Mouse (Mus musculus) embryonic facial prominence, embryonic 11.5 days (tissue): Measurements from ENCODE around the gene Enc1. TPM values are rescaled to one million over a fixed set of nuclear protein-coding genes. Genes with fewer than 3 reads are reported as not detected.
A peak's percentile ranks its signal among the peaks of the same experiment; 100 is the strongest.

ENCODE experiments used
- ATAC-seq: fragments of 200-750 bp; cut with Nextera tagmentation; replicated peaks from 2 replicates; pipeline ENCODE4 v1.8.0; 2017; ENCODE audit warnings: low read depth; ENCODE audit not compliant: insufficient number of reproducible peaks, low FRiP score, low TSS enrichment
- DNase-seq: peaks from one replicate; pipeline ENCODE4 v3.0.0-alpha.2; 2015; ENCODE audit warnings: low spot score
- H3K27ac ChIP-seq: fragments of 300-500 bp; sonication (generic); replicated peaks from 2 replicates; pipeline ENCODE4 v1.5.1; 2014; ENCODE audit warnings: mild to moderate bottlenecking, low read depth, low read length, control low read depth
- H3K27me3 ChIP-seq: fragments of 300-500 bp; sonication (generic); 2 replicates; pipeline ENCODE4 v1.6.1; 2014; ENCODE audit warnings: mild to moderate bottlenecking, low read length, moderate library complexity, mixed read lengths; ENCODE audit not compliant: control insufficient read depth, insufficient read depth
- H3K36me3 ChIP-seq: fragments of 300-500 bp; sonication (generic); replicated peaks from 2 replicates; pipeline ENCODE4 v1.6.1; 2014; ENCODE audit warnings: low read depth, mild to moderate bottlenecking, low read length, moderate library complexity, mixed read lengths; ENCODE audit not compliant: control insufficient read depth, insufficient read depth
- H3K4me1 ChIP-seq: fragments of 300-500 bp; sonication (generic); 2 replicates; pipeline ENCODE4 v1.6.1; 2014; ENCODE audit warnings: low read length, mixed read lengths; ENCODE audit not compliant: control insufficient read depth, insufficient read depth
- H3K4me2 ChIP-seq: fragments of 300-500 bp; sonication (generic); 2 replicates; pipeline ENCODE4 v1.6.1; 2014; ENCODE audit warnings: low read depth, mild to moderate bottlenecking, control low read depth, low read length, moderate library complexity
- H3K4me3 ChIP-seq: fragments of 300-500 bp; sonication (generic); 2 replicates; pipeline ENCODE4 v1.5.1; 2014; ENCODE audit warnings: low read depth, low read length, control low read depth
- H3K9ac ChIP-seq: fragments of 300-500 bp; sonication (generic); replicated peaks from 2 replicates; pipeline ENCODE4 v1.6.1; 2014; ENCODE audit warnings: mild to moderate bottlenecking, control low read depth, low read length
- H3K9me3 ChIP-seq: fragments of 300-500 bp; sonication (generic); replicated peaks from 2 replicates; pipeline ENCODE4 v1.6.1; 2016; ENCODE audit warnings: mild to moderate bottlenecking, low read length, inconsistent platforms, mixed read lengths; ENCODE audit not compliant: control insufficient read depth
- WGBS: fragments of 180-500 bp; shearing (Covaris S2); extraction: QIAGEN DNeasy Blood & Tissue Kit; methylation state at CpG from one replicate; pipeline ENCODE4 v1.1.7; 2014; 5-methylcytosine and 5-hydroxymethylcytosine counted together
- polyA plus RNA-seq: library from polyadenylated mRNA; unstranded; fragments of >200 nt; fragmentation: Nextera tagmentation; extraction: Ambion mirVana; gene quantifications from 2 replicates; pipeline ENCODE4 v1.2.1, GENCODE M21; 2014

Gene Enc1
- polyA plus RNA-seq, 1 experiment from 2014 or later: 8.3 TPM

DNA sequence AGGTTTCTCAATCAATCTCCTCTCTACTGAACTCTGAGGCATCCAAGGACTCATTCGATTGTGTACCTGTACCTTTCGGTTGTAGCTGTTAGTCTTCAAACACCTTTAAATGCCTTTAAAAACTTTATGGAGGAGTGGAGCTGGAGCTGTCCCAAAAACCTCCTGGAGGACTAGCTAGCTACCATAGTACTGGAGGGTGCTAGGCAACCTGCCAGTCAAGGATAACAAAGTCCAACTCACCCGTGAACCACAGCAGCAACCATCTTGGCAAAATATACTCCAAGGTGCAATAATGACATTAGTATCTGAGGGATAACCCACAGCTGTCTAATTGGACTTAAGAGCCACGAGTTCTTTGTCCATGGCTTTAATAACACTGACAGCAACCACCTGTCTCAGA, 39.0 kb upstream of the Enc1 start:
- no peak overlapping the region for H3K9ac ChIP-seq
- H3K4me1 ChIP-seq: no peaks in the 10 kb centered on the region
- ATAC-seq (no peak), DNase-seq (no peak)
- H3K4me3 ChIP-seq: no peak overlapping the region
- no peaks in the 10 kb centered on the region for H3K27me3 ChIP-seq
- H3K27ac ChIP-seq: no peak overlapping the region
- no peaks in the 10 kb centered on the region for H3K9me3 ChIP-seq
- 80% methylated on average over 4 of the region's 4 CpGs for WGBS
- H3K36me3 ChIP-seq: no peaks in the 10 kb centered on the region
- H3K4me2 ChIP-seq: no peak overlapping the region

DNA sequence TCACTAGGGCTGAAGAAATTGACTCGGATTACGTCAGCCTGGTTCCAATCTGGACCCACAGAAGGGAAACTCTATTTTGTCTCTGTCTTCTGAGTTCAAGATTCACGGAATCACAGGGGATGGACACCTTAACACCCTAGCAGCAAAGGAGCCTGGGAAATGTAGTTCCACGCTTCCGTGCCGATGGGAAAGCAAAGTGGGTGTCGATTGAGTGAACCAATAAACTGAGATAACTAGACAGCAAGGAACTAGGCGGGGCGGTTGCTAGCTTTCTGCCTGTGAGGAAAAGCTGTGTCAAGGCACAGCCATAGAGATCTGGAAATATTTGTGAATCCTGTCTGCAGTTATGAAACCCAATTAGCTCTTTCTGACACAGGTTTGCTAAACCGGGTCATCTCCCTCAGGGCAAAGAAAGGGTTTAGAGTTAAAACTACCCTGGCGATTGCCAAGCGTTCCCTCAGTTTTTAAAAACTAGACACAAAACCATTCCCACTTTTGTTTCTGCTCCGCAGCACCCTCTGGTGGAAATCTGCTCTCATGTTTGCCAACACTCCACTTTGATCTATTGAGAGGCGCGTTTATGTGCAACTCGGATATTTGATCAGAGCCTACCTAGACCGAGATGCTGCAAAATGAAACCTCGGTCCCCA, 35.7 kb upstream of the Enc1 start:
- Histone ChIP-seq H3K27ac (no peak overlapping the region), H3K36me3 (no peaks in the 10 kb centered on the region), H3K9me3 (no peaks in the 10 kb centered on the region), H3K4me1 (no peaks in the 10 kb centered on the region), H3K4me3 (peak overlapping the region; percentile 29), H3K27me3 (no peaks in the 10 kb centered on the region), H3K9ac (no peak overlapping the region), H3K4me2 (peak overlapping the region; percentile 51)
- DNase-seq (peak; percentile 89), ATAC-seq (no peak; the same call in 1 of the 2 replicates)
- 11% methylated on average over 18 of the region's 18 CpGs for WGBS

DNA sequence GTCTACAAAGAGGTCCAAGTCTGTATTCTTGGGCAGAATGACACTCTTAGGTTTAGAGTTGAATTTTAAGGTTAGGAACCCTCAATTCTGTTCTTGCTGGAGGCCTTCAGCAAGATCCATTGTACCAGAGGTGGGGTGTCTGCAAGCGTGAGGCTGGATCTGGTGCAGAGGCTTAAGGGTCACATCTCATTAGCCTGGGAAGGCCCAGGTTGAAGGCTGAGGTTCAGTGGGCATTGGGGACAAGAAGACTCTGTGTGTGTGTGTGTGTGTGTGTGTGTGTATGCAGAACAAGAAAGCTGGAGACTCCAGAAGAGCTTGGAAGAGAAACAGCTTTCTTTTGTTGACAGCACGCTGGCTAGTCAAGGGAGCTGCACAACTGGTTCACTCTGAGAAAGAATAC, 34.9 kb upstream of the Enc1 start:
- ATAC-seq: no peak

DNA sequence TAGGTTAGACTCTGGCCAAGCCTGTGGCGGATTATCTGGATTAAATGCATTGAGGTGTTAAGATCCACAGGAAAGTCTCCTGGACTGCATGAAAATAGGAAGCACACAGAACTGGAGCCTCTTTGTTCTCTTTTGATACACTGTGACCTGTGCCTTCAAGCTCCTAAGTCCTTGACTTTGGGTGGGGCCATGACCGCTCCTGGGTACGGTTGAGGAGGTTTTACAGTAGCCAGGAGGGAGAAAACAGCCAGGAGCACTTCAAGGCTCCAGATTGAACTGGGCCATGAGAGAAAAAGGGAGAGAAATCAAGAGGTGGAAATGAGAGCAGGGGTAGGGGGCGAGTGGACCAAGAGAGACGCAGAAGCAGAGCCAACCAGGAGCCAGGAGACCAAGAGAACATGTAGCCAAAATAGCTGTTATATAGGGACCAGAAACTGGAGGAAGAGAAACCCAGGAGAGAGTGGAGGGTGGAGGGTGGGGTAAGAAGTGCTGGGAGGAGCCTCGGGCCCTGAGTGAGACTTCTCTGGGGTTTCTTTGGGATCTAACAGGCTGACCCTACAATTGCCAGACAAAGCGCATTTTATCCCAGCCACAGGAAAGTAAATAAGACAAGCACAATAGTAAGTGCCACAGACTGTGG, 33.3 kb upstream of the Enc1 start:
- no peaks in the 10 kb centered on the region for H3K36me3 ChIP-seq
- no peak overlapping the region for H3K9ac ChIP-seq
- DNase-seq (no peak), ATAC-seq (no peak)
- WGBS: 83% methylated on average over 7 of the region's 7 CpGs
- no peak overlapping the region for H3K4me2 ChIP-seq
- H3K9me3 ChIP-seq: no peaks in the 10 kb centered on the region
- H3K27me3 ChIP-seq: no peaks in the 10 kb centered on the region
- H3K27ac ChIP-seq: no peak overlapping the region
- no peak overlapping the region for H3K4me3 ChIP-seq
- H3K4me1 ChIP-seq: no peaks in the 10 kb centered on the region

More for the DNA sequence above, 34.9 kb upstream of the Enc1 start:
- 96% methylated on average over 2 of the region's 2 CpGs for WGBS
- DNase-seq: no peak
- Histone ChIP-seq H3K4me1 (no peaks in the 10 kb centered on the region), H3K27me3 (no peaks in the 10 kb centered on the region), H3K27ac (no peak overlapping the region), H3K4me2 (no peak overlapping the region), H3K36me3 (no peaks in the 10 kb centered on the region), H3K9me3 (no peaks in the 10 kb centered on the region), H3K4me3 (no peak overlapping the region), H3K9ac (no peak overlapping the region)

DNA sequence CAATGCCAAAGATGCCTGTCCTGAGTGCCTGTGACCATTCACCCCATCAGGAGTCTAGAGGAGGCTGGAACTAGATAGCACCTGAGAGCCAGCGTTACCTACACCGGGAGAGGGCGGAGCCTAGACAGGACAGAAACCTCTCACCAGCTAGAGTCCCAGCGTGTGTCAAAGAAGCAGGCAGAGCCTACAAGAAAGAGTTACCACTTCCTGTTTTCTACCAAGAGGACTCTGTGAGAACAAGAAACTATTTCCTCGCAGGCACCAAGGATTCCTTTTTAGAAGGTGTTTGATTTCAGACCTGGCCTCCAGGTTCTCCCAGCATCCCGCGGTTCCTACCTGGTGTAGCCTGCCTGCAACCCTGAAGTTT, 32.8 kb upstream of the Enc1 start:
- Histone ChIP-seq H3K4me2 (no peak overlapping the region), H3K9me3 (no peaks in the 10 kb centered on the region), H3K36me3 (no peaks in the 10 kb centered on the region), H3K27me3 (no peaks in the 10 kb centered on the region), H3K4me1 (no peaks in the 10 kb centered on the region), H3K27ac (no peak overlapping the region), H3K9ac (no peak overlapping the region), H3K4me3 (no peak overlapping the region)
- no peak for ATAC-seq
- WGBS: 53% methylated on average over 7 of the region's 7 CpGs
- no peak for DNase-seq

DNA sequence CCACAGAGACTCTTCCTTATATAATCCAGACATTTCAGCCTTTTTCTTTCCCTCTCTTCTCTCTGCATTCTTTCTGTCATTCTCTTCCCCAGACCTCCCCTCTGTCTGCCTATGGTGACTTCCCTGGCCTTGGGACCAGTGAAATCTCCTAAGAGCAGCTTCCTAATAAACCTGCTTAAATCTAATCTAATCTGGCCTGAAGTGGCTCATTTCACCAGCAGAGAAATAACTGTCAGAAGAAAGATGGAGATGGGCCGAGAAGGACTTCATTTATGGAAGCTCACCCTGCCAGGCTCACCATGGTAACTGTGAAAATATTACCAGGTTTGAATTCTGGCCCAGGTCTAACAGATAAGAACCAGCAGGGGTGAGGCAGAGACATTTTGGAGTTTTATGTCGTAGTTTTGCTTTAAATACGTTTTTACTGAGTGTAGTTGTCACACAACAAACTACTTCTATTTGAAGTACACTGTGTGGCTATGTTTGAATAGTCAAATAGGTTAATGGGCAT, 32.4 kb upstream of the Enc1 start:
- no peaks in the 10 kb centered on the region for H3K4me1 ChIP-seq
- H3K9me3 ChIP-seq: no peaks in the 10 kb centered on the region
- H3K9ac ChIP-seq: no peak overlapping the region
- H3K36me3 ChIP-seq: no peaks in the 10 kb centered on the region
- WGBS: 80% methylated on average over 3 of the region's 3 CpGs
- H3K4me3 ChIP-seq: no peak overlapping the region
- no peak overlapping the region for H3K27ac ChIP-seq
- H3K27me3 ChIP-seq: no peaks in the 10 kb centered on the region
- H3K4me2 ChIP-seq: no peak overlapping the region
- no peak for DNase-seq
- ATAC-seq: no peak

DNA sequence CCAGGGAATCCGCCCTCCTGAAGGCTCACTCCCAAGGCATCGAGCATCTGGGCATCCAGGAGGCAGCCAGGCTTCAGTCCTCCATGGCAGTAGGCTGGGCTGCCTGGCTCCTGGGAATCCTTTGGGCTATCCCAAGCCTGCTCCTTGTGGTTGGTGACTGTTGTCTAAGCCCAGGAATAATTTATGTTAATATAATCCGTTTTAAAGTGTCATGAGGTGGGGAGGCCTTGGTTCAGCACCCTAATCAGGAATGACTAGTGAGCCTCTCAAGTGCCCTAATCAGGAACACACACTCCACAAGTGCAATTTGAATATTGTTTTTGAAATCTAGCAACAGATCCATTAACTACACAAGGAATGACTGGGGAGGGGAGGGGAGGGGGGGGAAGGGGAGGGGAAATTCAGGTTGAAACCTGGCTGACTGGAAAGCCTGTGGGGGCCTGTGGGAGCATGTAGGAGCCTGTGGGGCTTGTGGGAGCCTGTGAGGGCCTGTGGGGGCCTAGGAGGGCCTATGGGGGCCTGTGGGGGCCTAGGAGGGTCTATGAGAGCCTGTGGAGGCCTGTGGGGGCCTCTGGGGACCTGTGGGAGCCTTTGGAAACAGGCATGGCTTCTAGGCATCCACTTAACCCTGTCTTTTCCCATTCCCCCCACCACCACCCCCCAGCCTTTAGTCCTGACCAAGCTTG, 26.2 kb upstream of the Enc1 start:
- H3K27ac ChIP-seq: no peak overlapping the region
- H3K36me3 ChIP-seq: no peaks in the 10 kb centered on the region
- no peaks in the 10 kb centered on the region for H3K4me1 ChIP-seq
- H3K4me2 ChIP-seq: no peak overlapping the region
- no peaks in the 10 kb centered on the region for H3K9me3 ChIP-seq
- no peak for ATAC-seq
- no peaks in the 10 kb centered on the region for H3K27me3 ChIP-seq
- no peak for DNase-seq
- no peak overlapping the region for H3K4me3 ChIP-seq
- H3K9ac ChIP-seq: no peak overlapping the region
- 53% methylated on average over 3 of the region's 3 CpGs for WGBS

DNA sequence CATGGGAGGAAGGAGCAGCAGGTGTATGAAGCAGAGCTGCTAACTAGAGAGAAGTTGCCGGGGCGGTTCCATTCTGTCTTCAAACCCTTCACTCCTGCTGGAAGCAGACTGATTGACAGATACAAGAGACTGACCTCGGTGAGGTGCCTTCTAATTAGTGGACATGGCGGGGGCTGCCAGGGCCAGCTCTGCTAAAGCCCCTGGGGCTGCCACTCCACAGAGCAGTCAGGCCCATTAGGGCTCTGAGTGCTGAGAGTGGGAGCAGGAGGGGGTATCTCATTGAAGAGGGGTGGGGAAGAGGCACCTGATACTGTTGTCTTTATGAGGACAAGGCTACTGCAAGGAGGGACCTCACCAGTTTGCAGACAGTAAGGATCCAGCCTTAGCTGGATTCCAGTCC, 25.3 kb upstream of the Enc1 start:
- Histone ChIP-seq H3K4me3 (no peak overlapping the region), H3K27ac (no peak overlapping the region), H3K4me2 (no peak overlapping the region), H3K27me3 (no peaks in the 10 kb centered on the region), H3K36me3 (no peaks in the 10 kb centered on the region), H3K9ac (no peak overlapping the region), H3K4me1 (no peaks in the 10 kb centered on the region), H3K9me3 (no peaks in the 10 kb centered on the region)
- 24% methylated on average over 4 of the region's 4 CpGs for WGBS
- ATAC-seq (peak; percentile 49), DNase-seq (peak; percentile 30)
